Mouse (Mus musculus): Measurements from ENCODE around the gene Kif27. TPM values are rescaled to one million over a fixed set of nuclear protein-coding genes. Genes with fewer than 3 reads are reported as not detected.

Kif27 gene
- total and polyA plus RNA-seq, 3 experiments = 0.13 to 0.42 TPM; not detected in 1

- TF ChIP-seq POLR2AphosphoS2 (IDR thresholded peaks at IDR 0.05; ENCODE audit: low read length) = peak; percentile 95
- TF ChIP-seq HCFC1 (IDR thresholded peaks at IDR 0.05; ENCODE audit: low read depth, low read length) = peak; percentile 14; the same call in 1 of the 2 replicates
- no peak for TF ChIP-seq MYC (IDR thresholded peaks at IDR 0.05; ENCODE audit: low read depth, low read length)
- TF ChIP-seq NELFE (IDR thresholded peaks at IDR 0.05; ENCODE audit: low read depth, low read length) = peak; percentile 30; the same call in 1 of the 2 replicates
- TF ChIP-seq ZC3H11A (IDR thresholded peaks at IDR 0.05; ENCODE audit: low read depth, low read length) = no peak
- TF ChIP-seq MYB (IDR thresholded peaks at IDR 0.05; ENCODE audit: low read depth, low read length) = no peak
- no peak for TF ChIP-seq RCOR1 (IDR thresholded peaks at IDR 0.05; ENCODE audit: low read depth, low read length)
- TF ChIP-seq MAX (IDR thresholded peaks at IDR 0.05; ENCODE audit: low read length) = no peak
- peak; percentile 5; the same call in 1 of the 2 replicates for TF ChIP-seq SMC3 (IDR thresholded peaks at IDR 0.05; ENCODE audit: low read depth, low read length)
Measured at GRCm38 (mm10) chr13:58389324-58389951, 30.5 kb upstream of the Kif27 start (continued).

DNA sequence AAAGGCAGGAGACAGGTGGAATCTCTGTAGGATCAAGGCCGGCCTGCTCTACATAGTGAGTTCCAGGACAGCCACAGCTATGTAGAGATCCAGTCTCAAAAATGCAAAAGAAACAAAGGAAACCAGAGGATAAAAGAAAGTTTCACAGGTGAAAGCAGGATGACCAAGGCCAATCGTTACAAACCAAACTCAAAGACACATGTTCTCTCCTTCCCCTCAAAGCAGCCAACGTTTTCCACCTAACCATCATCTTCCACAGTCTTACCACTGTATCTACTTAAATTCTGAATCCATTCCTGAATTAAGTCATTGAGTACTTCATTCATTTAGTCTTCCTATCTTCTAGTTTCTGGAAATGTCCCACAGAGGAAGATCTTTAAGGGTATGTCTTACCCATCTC lies 29.5 kb upstream of the Kif27 start:
- no peak for DNase-seq (ENCODE audit: low read depth, low spot score)
- TF ChIP-seq ZMIZ1 (IDR thresholded peaks at IDR 0.05; ENCODE audit: low read depth, low read length) (no peak), BHLHE40 (IDR thresholded peaks at IDR 0.05; ENCODE audit: borderline replicate concordance, low read depth, low read length) (no peak), GATA1 (IDR thresholded peaks at IDR 0.05; ENCODE audit: low read depth, low read length) (no peak), MAZ (IDR thresholded peaks at IDR 0.05; ENCODE audit: low read depth, low read length) (no peak), EP300 (IDR thresholded peaks at IDR 0.05; ENCODE audit: low read depth in 1 of 2, low read length in 2 of 2) (no peak), NELFE (IDR thresholded peaks at IDR 0.05; ENCODE audit: low read depth, low read length) (no peak)
- Histone ChIP-seq H3K4me1 (ENCODE audit: control insufficient read depth in 1 of 2, insufficient read depth in 2 of 2, low read length in 2 of 2) (peaks cover 0 to 5% of the 10 kb centered on the region in 2 experiments; a peak in 2 of 4 replicates), H3K9me3 (replicated peaks; ENCODE audit: insufficient read depth, low read length) (no peaks in the 10 kb centered on the region), H3K27ac (ENCODE audit: control insufficient read depth, low read depth, low read length) (peak overlapping the region; percentile 23; the same call in 1 of the 2 replicates), H3K9ac (ENCODE audit: control insufficient read depth, low read depth, low read length, poor library complexity, severe bottlenecking) (no peak overlapping the region), H3K79me2 (ENCODE audit: control insufficient read depth, insufficient read depth, low read length, poor library complexity) (no peaks in the 10 kb centered on the region), H3K36me3 (ENCODE audit: control insufficient read depth in 1 of 2, insufficient read depth in 2 of 2, low read length in 2 of 2) (peaks cover 16 to 25% of the 10 kb centered on the region in 2 experiments), H3K4me3 (ENCODE audit: control insufficient read depth in 1 of 2, insufficient read depth in 1 of 2, low read depth in 2 of 2, low read length in 2 of 2) (no peak overlapping the region), H3K27me3 (ENCODE audit: control insufficient read depth in 1 of 2, insufficient read depth in 2 of 2, low read length in 2 of 2) (no peaks in the 10 kb centered on the region)

DNA sequence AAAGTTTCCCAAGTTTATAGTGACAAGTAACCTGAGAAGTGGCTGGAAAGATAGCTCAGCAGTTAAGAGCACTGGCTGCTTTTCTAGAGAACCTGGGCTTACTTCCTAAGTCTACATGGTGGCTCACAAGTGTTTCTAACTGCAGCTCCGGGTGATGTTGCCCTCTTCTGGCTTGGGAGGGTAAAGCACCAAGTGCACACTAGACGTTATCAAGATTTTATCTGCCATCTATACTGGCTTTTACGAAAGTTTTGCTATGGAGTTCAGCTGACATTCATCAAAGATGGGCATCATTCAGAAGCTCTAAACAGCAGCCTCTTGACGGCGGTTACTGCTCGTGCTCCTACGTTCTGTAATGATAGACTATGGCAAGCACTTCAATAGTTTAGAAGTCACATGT lies 29.0 kb upstream of the Kif27 start:
- Histone ChIP-seq H3K4me1 (ENCODE audit: control insufficient read depth in 1 of 2, insufficient read depth in 2 of 2, low read length in 2 of 2) (peaks cover 0 to 5% of the 10 kb centered on the region in 2 experiments; a peak in 2 of 4 replicates), H3K36me3 (ENCODE audit: control insufficient read depth in 1 of 2, insufficient read depth in 2 of 2, low read length in 2 of 2) (peaks cover 16 to 21% of the 10 kb centered on the region in 2 experiments)
- no peak for TF ChIP-seq MXI1 (IDR thresholded peaks at IDR 0.05; ENCODE audit: low read depth, low read length)
- no peak for TF ChIP-seq POLR2A (IDR thresholded peaks at IDR 0.05; ENCODE audit: control insufficient read depth in 1 of 2, insufficient read depth in 1 of 2, low read depth in 1 of 2, low read length in 2 of 2, poor library complexity in 1 of 2)
- peak; percentile 75 for TF ChIP-seq SMC3 (IDR thresholded peaks at IDR 0.05; ENCODE audit: low read depth, low read length)
- TF ChIP-seq ELF1 (IDR thresholded peaks at IDR 0.05; ENCODE audit: low read depth, low read length) = no peak
- no peak for TF ChIP-seq ETS1 (IDR thresholded peaks at IDR 0.05; ENCODE audit: low read depth, low read length)
- no peak for TF ChIP-seq ZNF384 (IDR thresholded peaks at IDR 0.05; ENCODE audit: low read depth, low read length)
- no peak for TF ChIP-seq POLR2AphosphoS5 (IDR thresholded peaks at IDR 0.05; ENCODE audit: borderline replicate concordance, low read depth, low read length)
- no peak for TF ChIP-seq KAT2A (conservative IDR thresholded peaks at IDR 0.05; ENCODE audit: low read depth, low read length)
- no peak for TF ChIP-seq SIN3A (IDR thresholded peaks at IDR 0.05; ENCODE audit: low read length)
- peak; percentile 28; the same call in 1 of the 2 replicates for TF ChIP-seq ZC3H11A (IDR thresholded peaks at IDR 0.05; ENCODE audit: low read depth, low read length)
- TF ChIP-seq MAX (IDR thresholded peaks at IDR 0.05; ENCODE audit: low read length) = no peak
- TF ChIP-seq UBTF (IDR thresholded peaks at IDR 0.05; ENCODE audit: borderline replicate concordance, insufficient read depth, low read depth, low read length) = no peak
- no peak for TF ChIP-seq USF2 (IDR thresholded peaks at IDR 0.05; ENCODE audit: borderline replicate concordance in 1 of 2, insufficient read depth in 1 of 2, low read depth in 1 of 2, low read length in 2 of 2)
- peak; percentile 71 to 73 (median 72) for TF ChIP-seq CTCF (IDR thresholded peaks at IDR 0.05 in 2 of 3, conservative IDR thresholded peaks at IDR 0.05 in 1 of 3; ENCODE audit: control insufficient read depth in 1 of 3, insufficient read depth in 1 of 3, low read depth in 2 of 3, low read length in 3 of 3, poor library complexity in 1 of 3, severe bottlenecking in 1 of 3)
- peak; percentile 90 for TF ChIP-seq GATA1 (IDR thresholded peaks at IDR 0.05; ENCODE audit: low read depth, low read length)
- TF ChIP-seq MAZ (IDR thresholded peaks at IDR 0.05; ENCODE audit: low read depth, low read length) = no peak
- TF ChIP-seq RAD21 (IDR thresholded peaks at IDR 0.05; ENCODE audit: low read depth, low read length) = peak; percentile 60
- no peak for TF ChIP-seq NELFE (IDR thresholded peaks at IDR 0.05; ENCODE audit: low read depth, low read length)
- TF ChIP-seq ZKSCAN1 (IDR thresholded peaks at IDR 0.05; ENCODE audit: low read depth, low read length) = no peak
- TF ChIP-seq ZMIZ1 (IDR thresholded peaks at IDR 0.05; ENCODE audit: low read depth, low read length) = no peak
- no peak for TF ChIP-seq MYC (IDR thresholded peaks at IDR 0.05; ENCODE audit: low read depth, low read length)
- TF ChIP-seq POLR2AphosphoS2 (IDR thresholded peaks at IDR 0.05; ENCODE audit: low read length) = no peak; the same call in 1 of the 2 replicates

More for the DNA sequence above, 29.0 kb upstream of the Kif27 start:
- Histone ChIP-seq H3K4me3 (ENCODE audit: control insufficient read depth in 1 of 2, insufficient read depth in 1 of 2, low read depth in 2 of 2, low read length in 2 of 2) (no peak overlapping the region), H3K79me2 (ENCODE audit: control insufficient read depth, insufficient read depth, low read length, poor library complexity) (no peaks in the 10 kb centered on the region), H3K27me3 (ENCODE audit: control insufficient read depth in 1 of 2, insufficient read depth in 2 of 2, low read length in 2 of 2) (no peaks in the 10 kb centered on the region), H3K27ac (ENCODE audit: control insufficient read depth, low read depth, low read length) (peak overlapping the region; percentile 23; the same call in 1 of the 2 replicates), H3K9ac (ENCODE audit: control insufficient read depth, low read depth, low read length, poor library complexity, severe bottlenecking) (no peak overlapping the region), H3K9me3 (replicated peaks; ENCODE audit: insufficient read depth, low read length) (no peaks in the 10 kb centered on the region)
- DNase-seq (ENCODE audit: low read depth, low spot score) = peak; percentile 84
